Mouse (Mus musculus) cortical plate, adult 2 months (tissue): ENCODE measurements at regions not wholly inside any gene's neighbourhood (a gene's known extent, or its start where the extent isn't known, plus 50 kb on each side); places are given as distances from the start of the nearest gene placed in this dataset.

Source experiments
- H3K27ac ChIP-seq: fragments of 200-500 bp; 2 replicates; pipeline ENCODE4 v1.5.1; 2012; ENCODE audit warnings: low read length, control low read depth, inconsistent platforms; ENCODE audit not compliant: insufficient read depth
- H3K4me1 ChIP-seq: fragments of 200-500 bp; 2 replicates; pipeline ENCODE4 v1.6.1; 2011; ENCODE audit warnings: low read length; ENCODE audit not compliant: control insufficient read depth, insufficient read depth
- H3K4me3 ChIP-seq: fragments of 200-500 bp; 2 replicates; pipeline ENCODE4 v1.5.1; 2011; ENCODE audit warnings: mild to moderate bottlenecking, low read length, control low read depth; ENCODE audit not compliant: insufficient read depth
- CTCF ChIP-seq: fragments of 200-500 bp; IDR thresholded peaks from 2 replicates; pipeline ENCODE4 v1.5.1; 2011; ENCODE audit warnings: mild to moderate bottlenecking, control low read depth, low read length; ENCODE audit not compliant: insufficient read depth; ENCODE audit errors: extremely low read depth
- POLR2A ChIP-seq: fragments of 200-500 bp; IDR thresholded peaks from 2 replicates; pipeline ENCODE4 v1.6.1; 2011; ENCODE audit warnings: mild to moderate bottlenecking, low read length, control low read depth; ENCODE audit not compliant: insufficient read depth; ENCODE audit errors: extremely low read depth

- Histone ChIP-seq H3K4me3 (no peak overlapping the region), H3K27ac (peak overlapping the region; percentile 96), H3K4me1 (peaks cover 5% of the 10 kb centered on the region; the same call in 1 of the 2 replicates)
- TF ChIP-seq CTCF: no peak
- TF ChIP-seq POLR2A: no peak
Observed at GRCm38 (mm10) chr2:8012826-8013225, 503.5 kb upstream of the Celf2 start.

- TF ChIP-seq CTCF: no peak
- no peak for TF ChIP-seq POLR2A
- peak overlapping the region; percentile 84; the same call in 1 of the 2 replicates for H3K27ac ChIP-seq
- H3K4me1 ChIP-seq: peaks cover 2% of the 10 kb centered on the region; the same call in 1 of the 2 replicates
- H3K4me3 ChIP-seq: no peak overlapping the region
Observed at GRCm38 (mm10) chr2:7999444-7999843, 490.1 kb upstream of the Celf2 start.

- TF ChIP-seq POLR2A (no peak), CTCF (no peak)
- no peaks in the 10 kb centered on the region for H3K4me1 ChIP-seq
- no peak overlapping the region for H3K27ac ChIP-seq
- H3K4me3 ChIP-seq: no peak overlapping the region
Observed at GRCm38 (mm10) chr2:7974471-7974870, 465.1 kb upstream of the Celf2 start.

GRCm38 (mm10) chr2:7963456-7963855, 454.1 kb upstream of the Celf2 start:
- no peak overlapping the region for H3K4me3 ChIP-seq
- H3K27ac ChIP-seq: peak overlapping the region; percentile 67; the same call in 1 of the 2 replicates
- 0 out of 2 replicates have a peak, but pooled peaks cover 3% of the 10 kb centered on the region for H3K4me1 ChIP-seq
- TF ChIP-seq POLR2A (no peak), CTCF (no peak)

GRCm38 (mm10) chr2:7954210-7954609, 444.8 kb upstream of the Celf2 start:
- H3K4me3 ChIP-seq: no peak overlapping the region
- peaks cover 1% of the 10 kb centered on the region for H3K4me1 ChIP-seq
- no peak overlapping the region for H3K27ac ChIP-seq
- no peak for TF ChIP-seq POLR2A
- no peak for TF ChIP-seq CTCF

DNA sequence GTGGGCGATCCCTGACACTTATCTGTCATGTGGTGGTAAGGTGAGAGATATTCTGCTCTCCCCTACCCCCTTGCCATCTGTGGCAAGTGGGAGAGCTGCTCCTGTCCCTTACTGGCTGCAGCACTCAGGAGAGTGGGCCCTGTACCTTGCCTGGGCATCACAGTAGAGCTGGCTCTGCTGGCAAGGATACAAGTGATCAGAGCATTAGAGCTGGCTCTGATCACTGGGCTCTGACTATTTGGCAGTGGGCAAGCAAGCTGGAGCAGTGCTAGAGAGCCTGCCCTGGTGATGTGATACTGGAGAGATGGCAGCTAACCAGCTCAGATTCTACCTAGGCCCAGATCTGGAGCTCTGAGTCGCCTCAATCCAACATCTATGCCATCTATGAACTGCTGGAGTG, 443.5 kb upstream of the Celf2 start:
- Histone ChIP-seq H3K27ac (peak overlapping the region; percentile 15), H3K4me1 (peaks cover 1% of the 10 kb centered on the region), H3K4me3 (no peak overlapping the region)
- TF ChIP-seq POLR2A (no peak), CTCF (no peak)

- Histone ChIP-seq H3K4me1 (no peaks in the 10 kb centered on the region), H3K27ac (no peak overlapping the region), H3K4me3 (no peak overlapping the region)
- TF ChIP-seq POLR2A (no peak), CTCF (peak; percentile 24; the same call in 1 of the 2 replicates)
Observed at GRCm38 (mm10) chr2:7944946-7945345, 435.6 kb upstream of the Celf2 start.

GRCm38 (mm10) chr2:7933617-7934016, 424.3 kb upstream of the Celf2 start:
- H3K4me1 ChIP-seq: no peaks in the 10 kb centered on the region
- H3K27ac ChIP-seq: no peak overlapping the region
- no peak overlapping the region for H3K4me3 ChIP-seq
- no peak for TF ChIP-seq CTCF
- no peak for TF ChIP-seq POLR2A

- TF ChIP-seq POLR2A (no peak), CTCF (no peak)
- H3K4me3 ChIP-seq: no peak overlapping the region
- no peaks in the 10 kb centered on the region for H3K4me1 ChIP-seq
- H3K27ac ChIP-seq: no peak overlapping the region
Observed at GRCm38 (mm10) chr2:7906271-7906670, 396.9 kb upstream of the Celf2 start.

DNA sequence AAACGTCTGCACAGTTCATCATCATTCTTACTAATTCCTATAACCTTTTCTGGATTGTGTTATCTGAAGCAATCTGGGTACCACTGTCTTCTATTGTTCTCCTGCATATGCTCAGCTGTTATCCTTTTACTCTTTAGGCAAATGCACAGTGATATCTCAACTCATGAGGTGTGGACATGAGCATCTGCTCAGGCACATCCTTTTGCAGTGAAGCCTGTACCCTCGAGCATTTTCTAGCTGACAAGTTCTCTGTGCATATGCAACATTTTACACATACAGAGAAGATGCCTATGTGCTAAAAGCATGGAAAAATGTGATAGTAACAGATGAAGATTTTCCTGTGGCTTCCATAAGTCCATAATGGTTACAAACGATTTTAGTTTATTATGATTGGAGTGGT, 384.4 kb upstream of the Celf2 start:
- Histone ChIP-seq H3K4me3 (no peak overlapping the region), H3K27ac (no peak overlapping the region), H3K4me1 (no peaks in the 10 kb centered on the region)
- TF ChIP-seq POLR2A: no peak
- TF ChIP-seq CTCF: no peak
